Mouse (Mus musculus): ENCODE data around the gene Tra2a. TPM values are rescaled to one million over a fixed set of nuclear protein-coding genes. Genes with fewer than 3 reads are reported as not detected.

Tra2a gene
- polyA plus RNA-seq, 2 experiments = 16.1 to 61.4 TPM

- no peaks in the 10 kb centered on the region for H3K9me3 ChIP-seq (ENCODE audit: control insufficient read depth, low read length)
- H3K4me3 ChIP-seq (ENCODE audit: insufficient read depth in 1 of 2, low read depth in 2 of 2, low read length in 2 of 2) = peak overlapping the region; percentile 66 to 71
- H3K9ac ChIP-seq (replicated peaks) = peak overlapping the region; percentile 81
- WGBS (ENCODE audit: insufficient replicate concordance) = 1% methylated on average over 11 of the region's 11 CpGs
- TF ChIP-seq EP300 (IDR thresholded peaks at IDR 0.05; ENCODE audit: low read depth) (no peak), CTCF (IDR thresholded peaks at IDR 0.05; ENCODE audit: low read depth) (no peak)
- no peak for ATAC-seq (ENCODE audit: insufficient read depth)
- peaks cover 3 to 13% of the 10 kb centered on the region in 2 experiments for H3K4me1 ChIP-seq (replicated peaks; ENCODE audit: control insufficient read depth in 2 of 2, insufficient read depth in 2 of 2, low read length in 1 of 2)
- peak overlapping the region; percentile 83 for H3K27ac ChIP-seq
- H3K36me3 ChIP-seq (replicated peaks; ENCODE audit: control insufficient read depth, insufficient read depth, low read depth) = no peaks in the 10 kb centered on the region
- no peaks in the 10 kb centered on the region for H3K27me3 ChIP-seq (ENCODE audit: control insufficient read depth, insufficient read depth, low read length)
- DNase-seq (ENCODE audit: low read depth in 3 of 3, low spot score in 3 of 3) = no peak
- H3K4me2 ChIP-seq (ENCODE audit: low read depth) = peak overlapping the region; percentile 78
Observed at GRCm38 (mm10) chr6:49216811-49217542, 46.9 kb downstream of the Tra2a start.

- no peaks in the 10 kb centered on the region for H3K9me3 ChIP-seq (ENCODE audit: control insufficient read depth, low read length)
- H3K27me3 ChIP-seq (ENCODE audit: control insufficient read depth, insufficient read depth, low read length) = no peaks in the 10 kb centered on the region
- no peaks in the 10 kb centered on the region for H3K36me3 ChIP-seq (replicated peaks; ENCODE audit: control insufficient read depth, insufficient read depth, low read depth)
- peak overlapping the region; percentile 94 for H3K27ac ChIP-seq
- DNase-seq (ENCODE audit: low read depth in 3 of 3, low spot score in 3 of 3) (no peak), ATAC-seq (ENCODE audit: insufficient read depth) (no peak)
- peaks cover 8 to 14% of the 10 kb centered on the region in 2 experiments for H3K4me1 ChIP-seq (replicated peaks; ENCODE audit: control insufficient read depth in 2 of 2, insufficient read depth in 2 of 2, low read length in 1 of 2)
- peak overlapping the region; percentile 93 for H3K9ac ChIP-seq (replicated peaks)
- no peak for TF ChIP-seq EP300 (IDR thresholded peaks at IDR 0.05; ENCODE audit: low read depth)
- no peak for TF ChIP-seq CTCF (IDR thresholded peaks at IDR 0.05; ENCODE audit: low read depth)
- H3K4me2 ChIP-seq (ENCODE audit: low read depth) = peak overlapping the region; percentile 78
- under 1% methylated on average over 14 of the region's 14 CpGs for WGBS (ENCODE audit: insufficient replicate concordance)
- H3K4me3 ChIP-seq (ENCODE audit: insufficient read depth in 1 of 2, low read depth in 2 of 2, low read length in 2 of 2) = peak overlapping the region; percentile 66 to 94
Observed at GRCm38 (mm10) chr6:49215748-49216585, 47.9 kb downstream of the Tra2a start.

- ATAC-seq (ENCODE audit: insufficient read depth) = peak; percentile 68
- H3K27me3 ChIP-seq (ENCODE audit: control insufficient read depth, insufficient read depth, low read length) = no peaks in the 10 kb centered on the region
- H3K9ac ChIP-seq (replicated peaks) = peak within 1 kb of the TSS; percentile 93
- peak; percentile 82 for DNase-seq (ENCODE audit: low read depth in 3 of 3, low spot score in 3 of 3)
- under 1% methylated on average over 67 of the region's 68 CpGs for WGBS (ENCODE audit: insufficient replicate concordance)
- TF ChIP-seq EP300 (IDR thresholded peaks at IDR 0.05; ENCODE audit: low read depth) (no peak), CTCF (IDR thresholded peaks at IDR 0.05; ENCODE audit: low read depth) (no peak)
- peak within 1 kb of the TSS; percentile 78 for H3K4me2 ChIP-seq (ENCODE audit: low read depth)
- H3K4me3 ChIP-seq (ENCODE audit: insufficient read depth in 1 of 2, low read depth in 2 of 2, low read length in 2 of 2) = peak within 1 kb of the TSS; percentile 66 to 94
- peaks cover 10 to 21% of the 10 kb centered on the region in 2 experiments for H3K4me1 ChIP-seq (replicated peaks; ENCODE audit: control insufficient read depth in 2 of 2, insufficient read depth in 2 of 2, low read length in 1 of 2)
- H3K36me3 ChIP-seq (replicated peaks; ENCODE audit: control insufficient read depth, insufficient read depth, low read depth) = no peaks in the 10 kb centered on the region
- peak within 1 kb of the TSS; percentile 94 for H3K27ac ChIP-seq
- H3K9me3 ChIP-seq (ENCODE audit: control insufficient read depth, low read length) = no peaks in the 10 kb centered on the region
Observed at GRCm38 (mm10) chr6:49214928-49215747, 48.7 kb downstream of the Tra2a start, which contains the start of gene Igf2bp3. TSS of gene Igf2bp3 (minus strand) at chr6:49214957.

GRCm38 (mm10) chr6:49214086-49214927 is 49.5 kb downstream of the Tra2a start:
- ATAC-seq (ENCODE audit: insufficient read depth) (no peak), DNase-seq (ENCODE audit: low read depth in 3 of 3, low spot score in 3 of 3) (no peak)
- Histone ChIP-seq H3K27ac (peak overlapping the region; percentile 94), H3K4me1 (replicated peaks; ENCODE audit: control insufficient read depth in 2 of 2, insufficient read depth in 2 of 2, low read length in 1 of 2) (peaks cover 13 to 22% of the 10 kb centered on the region in 2 experiments), H3K9me3 (ENCODE audit: control insufficient read depth, low read length) (no peaks in the 10 kb centered on the region), H3K27me3 (ENCODE audit: control insufficient read depth, insufficient read depth, low read length) (no peaks in the 10 kb centered on the region), H3K36me3 (replicated peaks; ENCODE audit: control insufficient read depth, insufficient read depth, low read depth) (peaks cover 2% of the 10 kb centered on the region; the same call in 1 of the 2 replicates), H3K4me2 (ENCODE audit: low read depth) (peak overlapping the region; percentile 78), H3K9ac (replicated peaks) (peak overlapping the region; percentile 93), H3K4me3 (ENCODE audit: insufficient read depth in 1 of 2, low read depth in 2 of 2, low read length in 2 of 2) (peak overlapping the region; percentile 66 to 94)
- TF ChIP-seq EP300 (IDR thresholded peaks at IDR 0.05; ENCODE audit: low read depth) (no peak), CTCF (IDR thresholded peaks at IDR 0.05; ENCODE audit: low read depth) (no peak)
- WGBS (ENCODE audit: insufficient replicate concordance) = under 1% methylated on average over 73 of the region's 76 CpGs
